Mouse (Mus musculus) heart, embryonic 15.5 days (tissue): ENCODE results near the gene Tmem190. TPM values are rescaled to one million over a fixed set of nuclear protein-coding genes. Genes with fewer than 3 reads are reported as not detected.

ENCODE experiments used
- ATAC-seq: fragments of 200-750 bp; cut with Nextera tagmentation; replicated peaks from 2 replicates; pipeline ENCODE4 v1.8.0; 2017; ENCODE audit warnings: low read depth, moderate TSS enrichment; ENCODE audit not compliant: insufficient number of reproducible peaks, insufficient read depth, low FRiP score
- H3K27ac ChIP-seq: fragments of 300-500 bp; sonication (generic); 2 replicates; pipeline ENCODE4 v1.5.1; 2015; ENCODE audit warnings: mild to moderate bottlenecking, inconsistent platforms
- H3K27me3 ChIP-seq: fragments of 300-500 bp; sonication (generic); 2 replicates; pipeline ENCODE4 v1.6.1; 2015; ENCODE audit warnings: inconsistent platforms
- H3K36me3 ChIP-seq: fragments of 300-500 bp; sonication (generic); 2 replicates; pipeline ENCODE4 v1.6.1; 2015; ENCODE audit warnings: mild to moderate bottlenecking, inconsistent platforms
- H3K4me1 ChIP-seq: fragments of 300-500 bp; sonication (generic); replicated peaks from 2 replicates; pipeline ENCODE4 v1.6.1; 2015; ENCODE audit warnings: inconsistent platforms
- H3K4me2 ChIP-seq: fragments of 300-500 bp; sonication (generic); 2 replicates; pipeline ENCODE4 v1.6.1; 2015; ENCODE audit warnings: inconsistent platforms, mild to moderate bottlenecking, moderate library complexity
- H3K4me3 ChIP-seq: fragments of 300-500 bp; sonication (generic); 2 replicates; pipeline ENCODE4 v1.5.1; 2015; ENCODE audit warnings: mild to moderate bottlenecking, inconsistent platforms
- H3K9ac ChIP-seq: fragments of 300-500 bp; sonication (generic); 2 replicates; pipeline ENCODE4 v1.6.1; 2015; ENCODE audit warnings: mild to moderate bottlenecking, inconsistent platforms
- H3K9me3 ChIP-seq: fragments of 300-500 bp; sonication (generic); replicated peaks from 2 replicates; pipeline ENCODE4 v1.6.1; 2016; ENCODE audit warnings: inconsistent platforms
- WGBS: fragments of 180-500 bp; shearing (Covaris S2); methylation state at CpG from one replicate; pipeline ENCODE4 v1.1.7; 2015; ENCODE audit warnings: mixed read lengths; 5-methylcytosine and 5-hydroxymethylcytosine counted together
- polyA plus RNA-seq: library from polyadenylated mRNA; unstranded; fragments of >200 nt; fragmentation: Nextera tagmentation; extraction: Ambion mirVana; gene quantifications from 2 replicates; pipeline ENCODE4 v1.2.1, GENCODE M21; 2015

Tmem190 gene
- polyA plus RNA-seq, 1 experiment from 2014 or later, result not detected

- WGBS, result 85% methylated on average over 22 of the region's 22 CpGs
- H3K27ac ChIP-seq, result no peak overlapping the region
These were observed 36.3 kb upstream of the Tmem190 start for GRCm38 (mm10) chr7:4746326-4746980.

GRCm38 (mm10) chr7:4747156-4747899 lies 35.4 kb upstream of the Tmem190 start:
- 55% methylated on average over 9 of the region's 9 CpGs for WGBS
- no peak overlapping the region for H3K4me3 ChIP-seq
- H3K27me3 ChIP-seq, result no peaks in the 10 kb centered on the region
- H3K9me3 ChIP-seq, result no peaks in the 10 kb centered on the region
- peaks cover 20% of the 10 kb centered on the region; the same call in 1 of the 2 replicates for H3K36me3 ChIP-seq
- peaks cover 15% of the 10 kb centered on the region for H3K4me1 ChIP-seq
- H3K4me2 ChIP-seq, result no peak overlapping the region
- no peak for ATAC-seq
- no peak overlapping the region for H3K9ac ChIP-seq
- no peak overlapping the region for H3K27ac ChIP-seq

More at GRCm38 (mm10) chr7:4746326-4746980, 36.3 kb upstream of the Tmem190 start:
- no peaks in the 10 kb centered on the region for H3K9me3 ChIP-seq
- H3K27me3 ChIP-seq, result no peaks in the 10 kb centered on the region
- H3K36me3 ChIP-seq, result peaks cover 20% of the 10 kb centered on the region; the same call in 1 of the 2 replicates
- no peak for ATAC-seq
- H3K4me3 ChIP-seq, result no peak overlapping the region
- H3K4me1 ChIP-seq, result peaks cover 17% of the 10 kb centered on the region
- H3K9ac ChIP-seq, result no peak overlapping the region
- no peak overlapping the region for H3K4me2 ChIP-seq

- Histone ChIP-seq H3K36me3 (peaks cover 20% of the 10 kb centered on the region; the same call in 1 of the 2 replicates), H3K4me2 (no peak overlapping the region), H3K9me3 (no peaks in the 10 kb centered on the region), H3K4me1 (peaks cover 16% of the 10 kb centered on the region), H3K27ac (no peak overlapping the region), H3K27me3 (no peaks in the 10 kb centered on the region), H3K9ac (no peak overlapping the region), H3K4me3 (no peak overlapping the region)
- ATAC-seq, result no peak
- 68% methylated on average over 4 of the region's 4 CpGs for WGBS
These were observed 34.4 kb upstream of the Tmem190 start for GRCm38 (mm10) chr7:4748321-4748720.

GRCm38 (mm10) chr7:4749169-4749568 lies 33.6 kb upstream of the Tmem190 start:
- peaks cover 19% of the 10 kb centered on the region; the same call in 1 of the 2 replicates for H3K36me3 ChIP-seq
- no peak overlapping the region for H3K4me3 ChIP-seq
- no peak overlapping the region for H3K9ac ChIP-seq
- H3K4me1 ChIP-seq, result peaks cover 16% of the 10 kb centered on the region
- ATAC-seq, result no peak
- H3K4me2 ChIP-seq, result no peak overlapping the region
- H3K27me3 ChIP-seq, result no peaks in the 10 kb centered on the region
- H3K27ac ChIP-seq, result no peak overlapping the region
- WGBS, result 54% methylated on average over 2 of the region's 2 CpGs
- no peaks in the 10 kb centered on the region for H3K9me3 ChIP-seq

- 2% methylated on average over 30 of the region's 30 CpGs for WGBS
- H3K4me3 ChIP-seq, result peak overlapping the region; percentile 50
- H3K27ac ChIP-seq, result peak overlapping the region; percentile 48
- H3K9ac ChIP-seq, result peak overlapping the region; percentile 10; the same call in 1 of the 2 replicates
- H3K27me3 ChIP-seq, result no peaks in the 10 kb centered on the region
- peak overlapping the region; percentile 72 for H3K4me2 ChIP-seq
- no peaks in the 10 kb centered on the region for H3K36me3 ChIP-seq
- H3K4me1 ChIP-seq, result peaks cover 16% of the 10 kb centered on the region
- ATAC-seq, result peak; percentile 66
- no peaks in the 10 kb centered on the region for H3K9me3 ChIP-seq
These were observed 30.5 kb upstream of the Tmem190 start for GRCm38 (mm10) chr7:4751971-4752820.

- Histone ChIP-seq H3K9me3 (no peaks in the 10 kb centered on the region), H3K36me3 (no peaks in the 10 kb centered on the region), H3K4me1 (peaks cover 16% of the 10 kb centered on the region), H3K4me2 (peak within 1 kb of the TSS; percentile 72), H3K27ac (peak within 1 kb of the TSS; percentile 48), H3K27me3 (no peaks in the 10 kb centered on the region), H3K9ac (peak within 1 kb of the TSS; percentile 10; the same call in 1 of the 2 replicates), H3K4me3 (peak within 1 kb of the TSS; percentile 50)
- ATAC-seq, result peak; percentile 88
- 2% methylated on average over 24 of the region's 24 CpGs for WGBS
These were observed 29.7 kb upstream of the Tmem190 start, which contains the start of gene Cox6b2 for GRCm38 (mm10) chr7:4752821-4753570. Cox6b2 (minus strand) TSS chr7:4753094.

GRCm38 (mm10) chr7:4759670-4760069 lies 23.1 kb upstream of the Tmem190 start:
- H3K27ac ChIP-seq, result no peak overlapping the region
- no peaks in the 10 kb centered on the region for H3K27me3 ChIP-seq
- 35% methylated on average over 1 of the region's 1 CpGs for WGBS
- no peaks in the 10 kb centered on the region for H3K4me1 ChIP-seq
- no peaks in the 10 kb centered on the region for H3K36me3 ChIP-seq
- no peak overlapping the region for H3K4me3 ChIP-seq
- no peak overlapping the region for H3K9ac ChIP-seq
- no peak overlapping the region for H3K4me2 ChIP-seq
- no peaks in the 10 kb centered on the region for H3K9me3 ChIP-seq
- no peak for ATAC-seq

GRCm38 (mm10) chr7:4764946-4765710 lies 17.6 kb upstream of the Tmem190 start:
- ATAC-seq, result no peak
- Histone ChIP-seq H3K27me3 (no peaks in the 10 kb centered on the region), H3K9me3 (no peaks in the 10 kb centered on the region), H3K36me3 (no peaks in the 10 kb centered on the region), H3K4me2 (no peak overlapping the region), H3K27ac (no peak overlapping the region), H3K4me1 (0 out of 2 replicates have a peak, but pooled peaks cover 3% of the 10 kb centered on the region), H3K9ac (no peak overlapping the region), H3K4me3 (no peak overlapping the region)
- 35% methylated on average over 4 of the region's 4 CpGs for WGBS

GRCm38 (mm10) chr7:4771202-4771601 lies 11.5 kb upstream of the Tmem190 start, which contains the start of gene Fam71e2:
Fam71e2 (minus strand) TSS chr7:4771302.
- Histone ChIP-seq H3K9me3 (no peaks in the 10 kb centered on the region), H3K9ac (no peak within 1 kb of the TSS), H3K36me3 (no peaks in the 10 kb centered on the region), H3K27me3 (peaks cover 20% of the 10 kb centered on the region), H3K4me2 (no peak within 1 kb of the TSS), H3K4me1 (no peaks in the 10 kb centered on the region), H3K27ac (no peak within 1 kb of the TSS), H3K4me3 (no peak within 1 kb of the TSS)
- ATAC-seq, result no peak
- WGBS, result 59% methylated on average over 3 of the region's 5 CpGs

GRCm38 (mm10) chr7:4776131-4776530 lies 6.6 kb upstream of the Tmem190 start:
- peaks cover 63% of the 10 kb centered on the region for H3K27me3 ChIP-seq
- no peaks in the 10 kb centered on the region for H3K9me3 ChIP-seq
- H3K4me2 ChIP-seq, result no peak overlapping the region
- H3K4me1 ChIP-seq, result peaks cover 9% of the 10 kb centered on the region
- H3K27ac ChIP-seq, result no peak overlapping the region
- no peak overlapping the region for H3K9ac ChIP-seq
- no peak overlapping the region for H3K4me3 ChIP-seq
- WGBS, result 40% methylated on average over 10 of the region's 10 CpGs
- H3K36me3 ChIP-seq, result no peaks in the 10 kb centered on the region
- no peak for ATAC-seq
